Mouse (Mus musculus): ENCODE results near the gene Gm20388. TPM values are rescaled to one million over a fixed set of nuclear protein-coding genes. Genes with fewer than 3 reads are reported as not detected.

The Gm20388 gene
- polyA plus RNA-seq, 1 experiment from 2014 or later, result not detected

DNA sequence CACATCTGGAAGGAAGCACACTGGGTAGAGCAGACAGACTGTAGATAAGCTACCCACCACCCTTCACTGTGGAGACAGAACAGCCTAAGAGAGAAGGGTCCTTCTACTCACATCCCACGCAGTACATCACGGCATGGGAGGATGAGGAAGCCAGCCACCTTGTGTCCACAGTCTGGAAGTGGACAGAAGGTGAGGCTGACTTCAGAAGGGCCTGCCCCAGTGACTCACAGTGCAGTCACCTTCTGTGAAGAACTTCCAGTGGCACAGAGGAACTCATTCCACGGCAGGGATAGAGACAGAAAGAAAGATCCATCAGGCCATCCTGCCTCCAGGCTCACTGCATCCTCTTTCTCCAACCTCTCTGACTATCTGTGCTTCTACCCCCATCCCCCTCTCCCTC, 4429.1 kb downstream of the Gm20388 start:
- no peaks in the 10 kb centered on the region for H3K4me1 ChIP-seq (replicated peaks)
- H3K27ac ChIP-seq, result no peak overlapping the region
- H3K4me2 ChIP-seq, result no peak overlapping the region
- H3K27me3 ChIP-seq, result no peaks in the 10 kb centered on the region
- H3K9me3 ChIP-seq (replicated peaks), result no peaks in the 10 kb centered on the region
- no peak overlapping the region for H3K4me3 ChIP-seq
- ATAC-seq (replicated peaks; ENCODE audit: insufficient number of reproducible peaks, insufficient read depth, low FRiP score, low read depth), result no peak
- WGBS, result 74% methylated on average over 3 of the region's 3 CpGs
- no peak overlapping the region for H3K9ac ChIP-seq
- H3K36me3 ChIP-seq, result peaks cover 77% of the 10 kb centered on the region

DNA sequence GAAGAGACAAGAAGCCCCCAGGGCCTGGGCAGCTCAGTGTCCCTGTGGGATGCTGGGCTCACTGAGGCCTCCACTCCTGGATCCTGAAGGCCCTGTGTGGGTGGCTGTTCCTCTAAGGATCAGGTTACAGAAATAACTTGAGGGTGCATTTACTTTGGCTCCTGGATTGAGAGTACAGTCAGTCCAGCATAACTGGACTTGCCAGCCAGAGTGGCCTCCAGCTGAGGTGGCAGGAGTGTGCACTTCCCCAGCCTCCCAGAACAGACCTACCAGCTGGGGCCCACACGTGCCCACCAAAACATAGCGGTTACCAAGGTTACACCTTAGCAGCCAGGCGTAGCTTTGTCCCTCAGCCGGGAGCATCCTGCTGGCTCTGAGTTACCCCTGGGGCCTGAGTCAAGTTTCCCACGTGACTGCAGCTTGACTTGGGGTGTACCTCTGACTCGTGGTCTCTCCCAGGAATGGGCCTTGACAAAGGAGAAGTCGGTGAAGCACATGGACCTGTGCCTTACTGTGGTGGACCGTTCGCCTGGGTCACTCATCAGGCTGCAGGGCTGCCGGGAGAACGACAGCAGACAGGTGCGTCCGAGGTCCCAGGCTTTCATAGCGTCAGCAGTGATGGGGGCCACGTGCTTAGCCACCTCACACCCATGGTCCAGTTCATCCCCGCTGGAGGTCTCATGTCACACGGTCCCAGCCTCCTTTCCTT, 4429.9 kb downstream of the Gm20388 start:
- peaks cover 70% of the 10 kb centered on the region for H3K36me3 ChIP-seq
- ATAC-seq (replicated peaks; ENCODE audit: insufficient number of reproducible peaks, insufficient read depth, low FRiP score, low read depth), result no peak
- WGBS, result 82% methylated on average over 17 of the region's 17 CpGs

DNA sequence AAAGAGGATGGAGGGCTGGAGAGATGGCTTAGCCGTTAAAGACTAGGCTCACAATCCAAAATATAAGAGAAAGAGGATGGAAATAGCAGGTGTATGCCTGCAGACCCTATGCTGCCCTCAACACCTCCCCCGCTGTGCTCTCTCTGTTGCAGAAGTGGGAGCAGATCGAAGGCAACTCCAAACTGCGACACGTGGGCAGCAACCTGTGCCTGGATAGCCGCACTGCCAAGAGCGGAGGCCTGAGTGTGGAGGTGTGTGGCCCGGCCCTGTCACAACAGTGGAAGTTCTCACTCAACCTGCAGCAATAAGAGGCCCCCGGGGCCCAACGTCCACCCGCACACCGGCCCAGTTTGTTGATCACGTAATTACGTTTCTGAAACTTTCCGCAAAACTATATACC, 4432.5 kb downstream of the Gm20388 start:
- Histone ChIP-seq H3K4me3 (no peak overlapping the region), H3K4me1 (replicated peaks) (peaks cover 10% of the 10 kb centered on the region; the same call in 1 of the 2 replicates), H3K27me3 (no peaks in the 10 kb centered on the region), H3K27ac (no peak overlapping the region), H3K36me3 (peaks cover 49% of the 10 kb centered on the region), H3K9ac (no peak overlapping the region), H3K4me2 (no peak overlapping the region), H3K9me3 (replicated peaks) (no peaks in the 10 kb centered on the region)
- WGBS, result 94% methylated on average over 15 of the region's 15 CpGs
- ATAC-seq (replicated peaks; ENCODE audit: insufficient number of reproducible peaks, insufficient read depth, low FRiP score, low read depth), result no peak

More for the DNA sequence above, 4429.9 kb downstream of the Gm20388 start:
- Histone ChIP-seq H3K4me1 (replicated peaks) (no peaks in the 10 kb centered on the region), H3K4me3 (no peak overlapping the region), H3K27ac (no peak overlapping the region), H3K4me2 (no peak overlapping the region), H3K27me3 (no peaks in the 10 kb centered on the region), H3K9me3 (replicated peaks) (no peaks in the 10 kb centered on the region), H3K9ac (no peak overlapping the region)

DNA sequence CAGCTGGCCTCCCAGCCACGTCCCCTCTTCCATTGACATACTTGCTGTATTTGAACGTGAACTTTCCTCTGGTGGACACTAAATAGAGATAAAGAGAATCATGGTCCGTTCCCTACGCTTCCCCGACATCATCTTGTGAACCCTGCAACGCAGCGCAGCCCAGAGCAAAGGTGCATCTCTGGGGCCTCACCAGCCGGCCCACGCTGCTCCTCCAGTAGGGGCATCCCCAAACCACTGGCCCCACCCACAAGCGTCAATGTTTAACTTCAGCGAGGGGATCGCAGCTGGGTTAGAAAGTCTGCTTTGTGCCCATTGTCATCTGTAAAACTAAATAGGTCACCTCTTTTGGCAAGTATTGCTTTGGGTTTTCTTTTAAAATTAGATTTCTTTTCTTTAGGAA, 4433.4 kb downstream of the Gm20388 start:
- Histone ChIP-seq H3K4me1 (replicated peaks) (peaks cover 12% of the 10 kb centered on the region; the same call in 1 of the 2 replicates), H3K36me3 (peaks cover 43% of the 10 kb centered on the region), H3K9ac (no peak overlapping the region), H3K9me3 (replicated peaks) (no peaks in the 10 kb centered on the region), H3K4me3 (no peak overlapping the region), H3K27me3 (no peaks in the 10 kb centered on the region), H3K4me2 (no peak overlapping the region), H3K27ac (no peak overlapping the region)
- WGBS, result 86% methylated on average over 12 of the region's 12 CpGs
- no peak for ATAC-seq (replicated peaks; ENCODE audit: insufficient number of reproducible peaks, insufficient read depth, low FRiP score, low read depth)

DNA sequence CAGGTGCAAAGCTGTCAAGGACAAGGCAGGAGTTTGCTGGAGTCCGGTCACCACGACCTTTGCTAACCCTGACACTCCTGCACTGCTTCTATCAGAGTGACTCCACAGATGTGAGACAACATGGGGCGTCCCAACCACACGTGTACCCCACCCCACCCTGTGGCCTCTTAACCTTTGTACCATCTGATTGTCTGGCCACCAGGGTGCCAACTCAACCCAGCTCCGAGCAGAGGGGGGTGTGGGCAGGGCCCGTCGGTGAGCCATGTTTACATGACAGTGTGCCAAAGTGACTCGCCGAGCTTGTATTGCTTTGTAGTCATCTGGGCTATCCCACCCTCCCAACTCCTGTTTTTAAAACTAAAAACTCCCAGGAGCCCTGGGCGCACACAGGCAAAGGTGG, 4434.5 kb downstream of the Gm20388 start:
- H3K27me3 ChIP-seq, result peaks cover 5% of the 10 kb centered on the region; the same call in 1 of the 2 replicates
- H3K9me3 ChIP-seq (replicated peaks), result no peaks in the 10 kb centered on the region
- H3K27ac ChIP-seq, result no peak overlapping the region
- no peak overlapping the region for H3K9ac ChIP-seq
- no peak for ATAC-seq (replicated peaks; ENCODE audit: insufficient number of reproducible peaks, insufficient read depth, low FRiP score, low read depth)
- WGBS, result 81% methylated on average over 10 of the region's 10 CpGs
- no peak overlapping the region for H3K4me3 ChIP-seq
- peaks cover 12% of the 10 kb centered on the region for H3K4me1 ChIP-seq (replicated peaks)
- H3K36me3 ChIP-seq, result peaks cover 35% of the 10 kb centered on the region; the same call in 1 of the 2 replicates
- no peak overlapping the region for H3K4me2 ChIP-seq

DNA sequence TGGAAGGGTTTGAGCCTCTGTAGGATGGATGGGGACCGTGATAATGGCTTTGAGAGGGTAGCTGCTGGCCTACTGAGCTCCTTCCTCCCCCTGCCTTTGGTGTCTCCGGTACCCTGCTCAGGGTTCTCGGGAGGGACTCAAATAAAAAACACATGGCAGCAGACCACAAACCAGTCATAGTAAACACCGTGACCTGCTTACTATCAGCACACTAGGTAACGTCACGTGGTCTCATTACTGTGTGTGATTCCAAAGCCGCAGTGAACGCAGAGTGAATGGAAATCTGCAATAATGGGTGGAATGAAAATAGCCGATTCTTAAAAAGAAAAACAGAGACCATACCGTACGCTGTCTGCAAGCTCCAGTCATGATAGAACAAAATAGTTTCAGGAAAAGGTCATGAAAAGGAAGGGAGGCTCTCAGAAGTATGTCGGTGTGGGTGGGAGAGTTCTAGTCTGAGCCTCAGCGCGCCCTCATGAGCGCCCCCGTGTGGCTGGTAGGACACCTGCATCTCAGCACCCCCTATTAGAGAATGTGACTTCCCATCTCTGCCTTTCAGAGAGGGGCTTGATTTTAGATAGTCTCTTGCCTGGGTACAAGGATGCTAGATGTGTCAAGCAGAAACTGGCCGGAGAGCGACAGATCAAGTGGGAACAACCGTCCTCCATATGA, 4436.3 kb downstream of the Gm20388 start:
- no peak overlapping the region for H3K4me3 ChIP-seq
- peaks cover 16% of the 10 kb centered on the region; the same call in 1 of the 2 replicates for H3K36me3 ChIP-seq
- H3K9me3 ChIP-seq (replicated peaks), result no peaks in the 10 kb centered on the region
- 0 out of 2 replicates have a peak, but pooled peaks have one; percentile 36 for ATAC-seq (replicated peaks; ENCODE audit: insufficient number of reproducible peaks, insufficient read depth, low FRiP score, low read depth)
- no peak overlapping the region for H3K27ac ChIP-seq
- H3K4me2 ChIP-seq, result peak overlapping the region; percentile 24; the same call in 1 of the 2 replicates
- no peak overlapping the region for H3K9ac ChIP-seq
- H3K27me3 ChIP-seq, result peaks cover 5% of the 10 kb centered on the region; the same call in 1 of the 2 replicates
- WGBS, result 37% methylated on average over 19 of the region's 19 CpGs
- H3K4me1 ChIP-seq (replicated peaks), result peaks cover 12% of the 10 kb centered on the region

DNA sequence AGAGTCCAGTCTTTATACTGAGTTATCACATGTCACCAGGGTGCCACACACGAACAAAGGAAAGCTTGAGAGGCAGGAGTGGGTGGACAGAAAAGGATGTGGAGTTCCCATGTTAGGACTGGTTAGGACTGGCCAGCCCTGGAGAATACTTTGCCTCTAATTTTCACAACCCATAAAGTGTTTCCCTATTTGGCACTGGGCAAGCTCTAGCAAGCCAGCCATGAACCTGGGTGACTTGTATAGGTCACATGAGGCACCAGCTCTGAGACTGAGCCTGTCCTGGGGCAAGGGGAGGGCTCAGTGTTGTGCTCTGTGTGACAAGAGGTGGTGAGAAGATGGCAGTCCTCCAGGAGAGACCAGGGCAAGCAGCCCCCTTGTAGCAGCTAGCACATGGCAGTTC, 4437.4 kb downstream of the Gm20388 start:
- 45% methylated on average over 1 of the region's 1 CpGs for WGBS
- Histone ChIP-seq H3K9me3 (replicated peaks) (no peaks in the 10 kb centered on the region), H3K4me2 (no peak overlapping the region), H3K27ac (no peak overlapping the region), H3K9ac (no peak overlapping the region), H3K27me3 (peaks cover 5% of the 10 kb centered on the region; the same call in 1 of the 2 replicates), H3K36me3 (peaks cover 10% of the 10 kb centered on the region; the same call in 1 of the 2 replicates), H3K4me3 (no peak overlapping the region), H3K4me1 (replicated peaks) (peaks cover 12% of the 10 kb centered on the region)
- ATAC-seq (replicated peaks; ENCODE audit: insufficient number of reproducible peaks, insufficient read depth, low FRiP score, low read depth), result no peak

DNA sequence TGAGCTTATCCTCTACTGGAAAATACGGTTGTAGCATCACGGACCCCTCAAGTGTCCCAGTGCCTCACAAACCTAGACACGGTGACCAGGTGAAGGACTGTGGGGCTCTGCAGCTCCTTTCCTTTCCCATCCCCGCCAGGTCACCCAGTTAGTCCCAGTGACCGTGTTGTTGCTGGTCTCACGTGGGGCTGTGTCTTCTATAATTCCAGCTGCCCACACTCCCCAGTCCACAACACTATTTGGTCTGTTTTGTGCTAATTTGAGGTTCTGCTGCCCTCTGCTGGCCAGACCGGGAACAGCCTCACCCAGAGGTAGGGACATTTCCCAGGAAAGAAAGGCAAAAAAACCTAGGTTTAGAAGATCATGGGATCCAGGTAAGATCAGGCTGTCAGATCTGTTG, 4439.0 kb downstream of the Gm20388 start:
- Histone ChIP-seq H3K4me2 (no peak overlapping the region), H3K4me1 (replicated peaks) (peaks cover 12% of the 10 kb centered on the region), H3K9me3 (replicated peaks) (no peaks in the 10 kb centered on the region), H3K4me3 (no peak overlapping the region), H3K9ac (no peak overlapping the region), H3K27ac (no peak overlapping the region), H3K36me3 (no peaks in the 10 kb centered on the region), H3K27me3 (peaks cover 5% of the 10 kb centered on the region; the same call in 1 of the 2 replicates)
- 37% methylated on average over 7 of the region's 7 CpGs for WGBS
- ATAC-seq (replicated peaks; ENCODE audit: insufficient number of reproducible peaks, insufficient read depth, low FRiP score, low read depth), result no peak; the same call in 1 of the 2 replicates

DNA sequence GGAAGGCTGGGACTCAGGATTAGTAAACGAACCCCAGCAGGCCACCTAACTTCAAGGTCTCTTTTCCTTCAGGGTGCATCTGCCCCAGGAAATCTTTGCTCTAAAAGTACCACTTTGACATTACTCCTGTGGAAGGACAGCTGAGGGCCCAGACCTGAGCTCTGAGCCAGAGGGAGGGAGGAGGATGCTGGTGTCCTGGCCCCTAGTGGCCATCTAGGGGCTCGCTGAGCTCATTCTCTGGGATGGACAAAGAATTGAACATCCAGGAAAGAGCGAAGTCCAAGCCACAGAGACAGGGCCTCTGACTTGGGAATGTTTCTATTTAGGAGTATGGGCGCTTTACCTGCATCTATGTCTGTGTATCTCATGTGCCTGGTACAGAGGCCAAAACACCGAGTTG, 4441.0 kb downstream of the Gm20388 start:
- Histone ChIP-seq H3K27ac (no peak overlapping the region), H3K9ac (no peak overlapping the region), H3K4me3 (no peak overlapping the region), H3K9me3 (replicated peaks) (no peaks in the 10 kb centered on the region), H3K27me3 (peaks cover 5% of the 10 kb centered on the region; the same call in 1 of the 2 replicates), H3K4me1 (replicated peaks) (peaks cover 12% of the 10 kb centered on the region), H3K36me3 (no peaks in the 10 kb centered on the region), H3K4me2 (no peak overlapping the region)
- no peak for ATAC-seq (replicated peaks; ENCODE audit: insufficient number of reproducible peaks, insufficient read depth, low FRiP score, low read depth)
- WGBS, result 62% methylated on average over 5 of the region's 5 CpGs

DNA sequence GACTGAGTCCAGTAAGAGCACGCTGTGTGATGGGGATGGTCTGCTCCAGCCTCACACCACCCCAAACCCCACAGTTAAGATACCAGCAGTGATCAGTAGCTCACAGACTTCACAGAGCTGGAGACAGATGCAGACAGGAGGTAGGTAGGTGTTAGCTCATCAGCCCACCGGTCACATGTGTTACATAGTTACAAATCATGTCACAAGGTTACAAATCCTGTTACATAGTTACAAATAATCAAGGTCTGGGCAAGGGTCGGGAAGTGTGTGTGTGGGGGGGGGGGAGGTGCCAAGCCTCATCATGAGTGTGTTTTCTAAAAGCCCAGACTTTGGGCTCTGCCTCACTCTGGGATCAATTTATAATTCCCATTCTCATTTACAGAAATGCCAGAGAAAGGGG, 4450.3 kb downstream of the Gm20388 start:
- no peak overlapping the region for H3K27ac ChIP-seq
- no peak overlapping the region for H3K9ac ChIP-seq
- ATAC-seq (replicated peaks; ENCODE audit: insufficient number of reproducible peaks, insufficient read depth, low FRiP score, low read depth), result no peak
- H3K27me3 ChIP-seq, result no peaks in the 10 kb centered on the region
- no peaks in the 10 kb centered on the region for H3K9me3 ChIP-seq (replicated peaks)
- no peaks in the 10 kb centered on the region for H3K36me3 ChIP-seq
- no peak overlapping the region for H3K4me2 ChIP-seq
- no peak overlapping the region for H3K4me3 ChIP-seq
- 68% methylated on average over 3 of the region's 3 CpGs for WGBS
- H3K4me1 ChIP-seq (replicated peaks), result no peaks in the 10 kb centered on the region

DNA sequence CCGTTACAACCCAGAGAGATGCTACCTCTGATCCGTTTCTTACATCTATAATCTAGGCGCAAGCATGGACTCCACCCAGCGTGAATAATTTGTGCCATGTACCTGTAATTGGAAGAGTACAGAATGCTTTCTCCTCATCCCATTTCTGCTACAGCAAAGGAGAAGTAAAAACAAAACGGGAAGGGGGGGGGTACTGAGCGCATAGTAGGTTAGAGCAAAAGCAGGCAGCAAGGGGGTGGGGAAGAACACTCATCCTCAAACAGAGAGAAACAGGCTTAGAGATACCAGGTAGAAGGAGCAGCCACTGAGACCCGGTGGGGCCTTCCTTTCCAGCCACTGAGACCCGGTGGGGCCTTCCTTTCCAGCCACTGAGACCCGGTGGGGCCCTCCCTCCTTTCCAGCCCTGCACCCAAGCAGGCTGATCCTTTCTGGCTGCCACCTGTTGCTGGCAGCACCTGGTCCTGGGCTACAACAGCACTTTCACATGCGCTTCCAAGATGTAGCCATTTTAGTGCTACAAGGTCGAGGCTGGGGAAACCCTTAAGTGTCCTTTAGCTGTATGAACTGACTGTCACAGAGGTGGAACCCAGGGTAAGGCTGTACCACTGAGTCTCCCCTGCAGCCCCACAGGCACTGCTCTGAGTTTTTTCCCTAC, 4451.3 kb downstream of the Gm20388 start:
- no peaks in the 10 kb centered on the region for H3K4me1 ChIP-seq (replicated peaks)
- no peak overlapping the region for H3K4me2 ChIP-seq
- H3K27ac ChIP-seq, result no peak overlapping the region
- ATAC-seq (replicated peaks; ENCODE audit: insufficient number of reproducible peaks, insufficient read depth, low FRiP score, low read depth), result no peak
- WGBS, result 81% methylated on average over 11 of the region's 11 CpGs
- no peak overlapping the region for H3K9ac ChIP-seq
- H3K9me3 ChIP-seq (replicated peaks), result no peaks in the 10 kb centered on the region
- no peaks in the 10 kb centered on the region for H3K27me3 ChIP-seq
- H3K36me3 ChIP-seq, result no peaks in the 10 kb centered on the region
- H3K4me3 ChIP-seq, result no peak overlapping the region
